Mouse (Mus musculus) liver, adult 2 months (tissue): Measurements from ENCODE around the gene Cd2ap.

Source experiments
- CTCF ChIP-seq: fragments of 200-500 bp; IDR thresholded peaks from 2 replicates; pipeline ENCODE4 v1.5.1; 2011; ENCODE audit warnings: low read depth, low read length, control low read depth
- POLR2A ChIP-seq: fragments of 200-500 bp; IDR thresholded peaks from 2 replicates; pipeline ENCODE4 v1.6.1; 2011; ENCODE audit warnings: low read length, control low read depth; ENCODE audit not compliant: insufficient read depth; ENCODE audit errors: extremely low read depth

- TF ChIP-seq POLR2A, result no peak
- no peak for TF ChIP-seq CTCF
Measured at GRCm38 (mm10) chr17:42792412-42792975, 84.0 kb downstream of the Cd2ap start.
